Mouse (Mus musculus) heart, embryonic 15.5 days (tissue): ENCODE measurements around the gene Gpx2. TPM values are rescaled to one million over a fixed set of nuclear protein-coding genes. Genes with fewer than 3 reads are reported as not detected.

Source experiments
- polyA plus RNA-seq: library from polyadenylated mRNA; unstranded; fragments of >200 nt; fragmentation: Nextera tagmentation; extraction: Ambion mirVana; gene quantifications from 2 replicates; pipeline ENCODE4 v1.2.1, GENCODE M21; 2015

The Gpx2 gene
- polyA plus RNA-seq, 1 experiment from 2014 or later, result 0.69 TPM

Other genes starting within 250 kb of the Gpx2 start
- 5.7 and 6.6 TPM in 2 replicates for gene Sptb, start 85.0 kb downstream of the Gpx2 start, polyA plus RNA-seq
- 173 and 183 TPM in 2 replicates for gene Churc1, start 30.0 kb downstream of the Gpx2 start, polyA plus RNA-seq
- gene Fntb, start 30.0 kb downstream of the Gpx2 start, polyA plus RNA-seq, result 20.8 and 27.0 TPM in 2 replicates
- gene Rab15, start 27.4 kb upstream of the Gpx2 start, polyA plus RNA-seq, result 3.5 and 12.0 TPM in 2 replicates
- gene Max, start 166.6 kb upstream of the Gpx2 start, polyA plus RNA-seq, result 8.4 and 9.1 TPM in 2 replicates